Mouse (Mus musculus): ENCODE measurements around the gene Rhod.
"Not testable (repeated sequence)": the region's sequence is repeated elsewhere in the genome, so short reads cannot be mapped to it uniquely, and the experiment has no call there.

Gene Rhod

DNA sequence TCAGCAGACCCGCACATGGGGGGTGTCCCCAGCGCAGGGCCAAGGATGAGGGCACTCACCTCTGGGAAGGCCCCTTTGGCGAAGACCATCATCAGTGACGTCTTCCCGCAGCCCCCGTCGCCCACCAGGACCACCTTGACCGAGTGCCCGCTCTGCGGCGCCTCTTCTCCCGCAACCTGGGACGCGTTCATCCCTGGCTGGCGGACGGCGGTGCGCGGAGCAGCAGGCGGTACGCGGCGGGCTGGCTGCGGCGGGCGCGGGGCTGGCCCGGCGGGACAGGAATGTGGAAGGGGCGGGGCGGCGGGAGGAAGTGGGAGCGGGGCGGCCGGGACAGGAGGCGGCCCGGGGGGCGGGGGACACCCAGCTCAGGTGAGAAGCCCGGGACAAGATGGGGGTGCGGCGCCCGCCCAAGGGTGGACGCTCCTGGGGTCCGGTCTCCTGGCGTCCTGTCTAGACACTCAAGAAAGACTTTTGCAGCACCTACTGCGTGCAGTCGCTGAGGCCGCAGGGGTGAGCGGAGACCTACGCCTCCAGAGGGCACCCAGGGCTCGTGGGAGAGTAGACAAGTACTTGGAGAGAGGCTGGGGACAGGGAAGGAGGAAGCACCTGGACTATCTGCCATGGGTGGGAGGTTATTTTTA, at the start of gene Rhod:
Gene Rhod (minus strand): TSS at position 272 of the 641 bp plus-strand sequence.
- peak; percentile 85 for DNase-seq (ENCODE audit: low spot score)

- DNase-seq (ENCODE audit: low spot score): no peak
Measured at GRCm38 (mm10) chr19:4487877-4488276, 48.6 kb upstream of the Rhod start.

GRCm38 (mm10) chr19:4485006-4485405, 45.8 kb upstream of the Rhod start:
- no peak for DNase-seq (ENCODE audit: low spot score)

DNA sequence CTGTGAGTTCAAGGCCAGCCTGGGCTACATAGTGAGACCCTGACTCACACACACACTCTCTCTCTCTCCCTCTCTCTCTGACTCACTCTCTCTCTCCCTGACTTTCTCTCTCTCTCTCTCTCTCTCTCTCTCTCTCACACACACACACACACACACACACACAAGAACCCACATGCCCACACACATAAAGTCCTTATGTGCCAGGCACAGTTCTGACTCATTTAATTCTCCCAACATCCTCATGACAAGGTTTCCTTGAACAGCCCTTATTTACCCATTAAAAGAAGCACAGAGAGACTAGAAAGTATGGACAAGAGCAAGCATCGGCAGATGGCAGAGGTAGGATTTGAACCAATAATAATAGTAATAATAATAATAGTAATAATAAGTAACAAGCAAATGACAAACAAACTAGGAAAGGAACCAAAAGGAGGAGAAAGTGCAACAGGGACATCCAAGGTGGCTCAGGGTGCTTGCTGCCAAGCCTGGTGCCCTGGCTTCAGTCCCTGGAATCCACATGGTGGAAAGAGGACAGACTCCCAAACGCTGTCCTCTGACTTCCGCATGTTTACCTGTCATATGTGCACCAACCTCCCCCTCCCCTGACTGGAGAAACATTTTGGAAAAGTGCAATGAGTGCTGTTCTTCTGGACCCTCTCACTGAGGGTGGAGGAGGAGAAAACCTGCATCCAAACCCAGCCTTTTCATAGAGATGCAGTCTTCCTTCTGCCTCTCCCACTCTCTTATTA, 43.1 kb upstream of the Rhod start:
- no peak for DNase-seq (ENCODE audit: low spot score)

DNA sequence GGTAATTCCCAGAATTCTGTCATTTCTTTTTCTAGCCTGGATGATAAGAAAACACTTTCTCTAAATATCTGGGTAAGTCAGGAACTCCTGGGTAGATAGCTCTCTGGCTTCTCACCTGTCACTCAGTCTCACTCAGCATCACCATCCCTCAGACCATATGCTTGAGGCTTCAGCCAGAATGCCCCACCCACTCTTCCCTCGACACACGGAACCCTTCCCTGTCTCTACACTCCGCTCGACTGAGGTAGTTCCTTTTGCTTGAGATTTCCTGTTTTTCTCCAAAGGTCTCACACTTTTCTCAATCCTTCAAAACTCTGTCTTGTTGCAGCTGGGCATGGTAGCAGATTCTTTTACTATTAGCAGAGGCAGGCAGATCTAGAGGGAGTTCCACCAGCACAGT, 42.1 kb upstream of the Rhod start:
- DNase-seq (ENCODE audit: low spot score): no peak

DNA sequence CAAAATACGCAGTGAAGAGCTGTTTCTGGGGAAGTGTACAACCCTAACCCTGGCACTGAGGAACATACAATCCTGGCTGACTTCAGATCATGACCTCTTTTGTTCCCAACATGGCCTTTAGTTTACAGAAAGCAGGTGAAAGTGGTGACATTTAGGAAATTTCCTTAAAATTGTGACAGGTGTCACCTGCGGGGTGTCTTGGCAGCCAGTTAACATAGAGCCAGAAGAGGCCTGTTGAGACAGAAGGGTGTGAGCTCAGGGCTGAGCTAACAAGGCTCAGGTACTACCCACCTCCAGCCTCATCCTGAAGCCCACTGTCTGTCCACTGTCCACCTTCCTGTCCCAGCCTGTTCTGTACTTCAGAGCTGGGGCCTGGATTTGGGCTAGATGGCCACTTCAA, 40.8 kb upstream of the Rhod start:
- no peak for DNase-seq (ENCODE audit: low spot score)

- no peak for DNase-seq (ENCODE audit: low spot score)
Measured at GRCm38 (mm10) chr19:4478190-4478516, 38.9 kb upstream of the Rhod start.

GRCm38 (mm10) chr19:4477345-4478189, 38.3 kb upstream of the Rhod start, which contains the start of gene Syt12:
Gene Syt12, minus strand, starts transcription at chr19:4477447.
- DNase-seq (ENCODE audit: low spot score): peak; percentile 86

- peak; percentile 69 for DNase-seq (ENCODE audit: low spot score)
Measured at GRCm38 (mm10) chr19:4476601-4477257, 37.5 kb upstream of the Rhod start.

DNA sequence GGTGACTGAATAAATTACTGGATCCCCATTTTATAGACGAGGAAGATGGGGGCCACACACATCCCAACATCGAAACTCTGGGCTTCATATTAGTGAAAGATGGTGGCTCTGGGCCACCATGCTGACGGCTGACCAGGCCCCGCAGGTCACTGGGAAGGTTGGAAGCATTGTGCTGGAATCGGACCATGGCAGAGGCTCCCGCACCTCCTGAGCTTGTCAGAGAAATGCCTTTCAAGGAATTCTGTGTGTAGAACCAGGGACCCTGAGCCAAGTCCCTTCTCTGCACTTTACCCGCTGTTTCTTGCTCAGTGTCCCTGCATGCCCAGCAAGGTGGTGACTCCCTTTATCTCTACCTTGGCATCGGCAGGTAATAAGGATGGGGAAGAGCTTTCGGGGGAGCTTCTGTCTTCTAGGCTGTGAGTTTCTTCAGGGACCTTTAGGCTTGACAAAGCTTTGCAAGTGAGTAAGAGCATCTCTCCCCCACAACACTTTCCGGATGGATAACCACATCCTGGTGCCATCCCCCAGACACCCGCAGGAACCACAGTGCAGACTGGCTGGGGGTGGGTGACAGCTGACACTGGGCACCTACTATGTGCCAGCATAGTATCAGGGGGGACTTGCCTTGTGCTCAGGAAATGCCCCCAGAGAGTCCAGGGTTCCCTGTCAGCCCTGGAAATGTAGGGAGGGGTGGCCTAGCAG, 36.1 kb upstream of the Rhod start:
- no peak for DNase-seq (ENCODE audit: low spot score)

- DNase-seq (ENCODE audit: low spot score): no peak
Measured at GRCm38 (mm10) chr19:4474739-4475138, 35.5 kb upstream of the Rhod start.

DNA sequence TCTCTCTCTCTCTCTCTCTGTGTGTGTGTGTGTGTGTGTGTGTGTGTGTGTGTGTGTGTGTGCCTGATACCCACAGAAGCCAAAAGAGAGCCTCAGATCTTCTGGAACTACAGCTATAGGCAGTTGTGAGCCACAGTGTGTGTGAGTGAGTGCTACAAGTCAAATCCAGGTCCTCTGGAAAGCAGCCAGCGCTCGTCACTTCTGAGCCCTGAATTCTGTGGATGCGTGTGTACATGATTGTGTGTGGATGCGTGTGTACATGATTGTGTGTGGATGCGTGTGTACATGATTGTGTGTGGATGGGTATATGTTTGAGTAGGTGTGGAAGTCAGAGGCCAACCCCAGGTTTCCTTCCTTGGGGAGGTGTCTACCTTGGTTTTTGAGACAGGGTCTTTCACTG, 34.3 kb upstream of the Rhod start:
- DNase-seq (ENCODE audit: low spot score): no peak

DNA sequence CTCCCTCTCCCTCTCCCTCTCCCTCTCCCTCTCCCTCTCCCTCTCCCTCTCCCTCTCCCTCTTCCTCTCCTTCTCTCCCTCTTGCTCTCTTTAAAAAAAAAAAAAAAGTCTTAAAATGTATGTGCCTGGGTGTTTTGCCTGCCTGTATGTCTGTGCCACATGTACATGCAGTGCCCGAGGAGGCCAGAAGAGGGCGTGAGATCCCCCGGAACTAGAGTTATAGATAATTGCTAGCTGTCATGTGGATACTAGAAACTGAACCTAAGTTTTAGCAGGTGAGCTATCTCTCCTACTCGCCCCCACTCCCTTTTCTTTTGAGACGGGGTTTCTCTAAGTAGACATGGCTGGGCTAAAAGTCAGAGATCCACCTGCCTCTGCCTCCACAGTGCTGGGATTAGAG, 29.1 kb upstream of the Rhod start:
- DNase-seq (ENCODE audit: low spot score): peak; percentile 67

DNA sequence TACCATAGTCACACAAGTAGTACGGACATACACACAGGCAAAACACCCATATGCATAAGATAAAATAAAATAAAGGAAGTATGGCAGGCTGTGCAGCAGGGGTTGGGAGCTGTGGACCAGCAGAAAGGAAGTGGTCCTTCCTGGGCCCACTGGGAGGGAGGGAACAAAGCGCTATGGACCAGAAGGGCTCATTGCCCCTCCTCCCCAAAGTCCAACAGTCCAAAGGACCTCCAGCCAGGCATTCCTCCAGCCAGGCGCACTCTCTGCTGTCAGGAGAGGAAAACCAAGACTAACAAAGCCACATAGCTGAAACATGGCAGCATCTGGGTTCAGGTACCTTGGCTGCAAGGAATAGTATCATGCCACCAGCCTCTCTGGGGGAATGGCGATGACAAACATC, 25.4 kb upstream of the Rhod start:
- no peak for DNase-seq (ENCODE audit: low spot score)

GRCm38 (mm10) chr19:4461981-4462380, 22.7 kb upstream of the Rhod start:
- no peak for DNase-seq (ENCODE audit: low spot score)

GRCm38 (mm10) chr19:4456227-4456626, 17.0 kb upstream of the Rhod start:
- peak; percentile 85 for DNase-seq (ENCODE audit: low spot score)

DNA sequence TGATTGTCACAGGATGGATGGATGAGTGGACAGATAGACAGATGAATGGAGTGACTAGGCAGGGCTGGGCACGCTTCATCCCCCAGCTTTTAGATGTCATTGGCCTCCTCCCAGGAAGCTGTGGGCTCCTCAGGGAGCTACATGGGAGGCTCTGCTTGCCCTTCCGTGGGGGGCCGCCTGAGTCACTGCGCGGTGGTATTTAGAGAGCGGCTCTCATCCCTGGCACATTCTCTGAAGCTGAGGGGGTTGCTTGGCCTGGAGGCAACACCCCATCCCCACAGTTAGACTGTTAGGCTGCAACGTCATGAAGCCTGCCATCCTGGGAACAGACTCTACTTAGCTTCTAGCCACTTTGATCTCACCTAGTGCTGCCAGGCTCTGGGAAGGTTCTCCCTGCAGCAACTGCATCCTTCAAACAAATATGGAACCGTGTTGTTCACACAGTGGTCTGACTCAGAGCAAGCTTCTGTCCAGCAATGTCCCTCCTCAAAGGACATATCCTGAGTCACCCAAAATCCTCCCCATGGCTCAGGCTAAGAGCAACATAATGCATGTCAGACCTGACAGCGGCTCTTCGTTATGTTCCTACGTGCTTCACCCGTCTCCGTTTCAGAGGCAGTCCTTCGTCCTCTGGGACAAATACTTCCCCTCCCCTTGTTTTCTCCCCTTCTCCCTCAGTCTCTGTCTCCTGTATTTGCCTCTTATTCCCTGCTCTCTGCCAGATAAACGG, 16.0 kb upstream of the Rhod start:
- DNase-seq (ENCODE audit: low spot score): no peak

DNA sequence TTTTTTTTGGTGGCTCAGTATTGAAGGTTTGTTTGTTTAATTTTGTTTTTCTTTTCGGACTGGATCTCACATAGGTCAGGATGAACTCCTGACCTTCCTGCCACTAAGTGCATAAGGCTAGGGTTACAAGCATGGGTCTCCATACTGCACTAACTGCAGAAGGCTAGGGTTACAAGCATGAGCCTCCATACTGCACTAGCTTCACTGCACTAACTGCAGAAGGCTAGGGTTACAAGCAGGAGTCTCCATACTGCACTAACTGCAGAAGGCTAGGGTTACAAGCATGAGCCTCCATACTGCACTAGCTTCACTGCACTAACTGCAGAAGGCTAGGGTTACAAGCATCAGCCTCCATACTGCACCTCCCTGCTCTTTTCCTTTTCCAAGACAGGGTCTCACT, 14.8 kb upstream of the Rhod start:
- DNase-seq (ENCODE audit: low spot score): not testable (repeated sequence)

DNA sequence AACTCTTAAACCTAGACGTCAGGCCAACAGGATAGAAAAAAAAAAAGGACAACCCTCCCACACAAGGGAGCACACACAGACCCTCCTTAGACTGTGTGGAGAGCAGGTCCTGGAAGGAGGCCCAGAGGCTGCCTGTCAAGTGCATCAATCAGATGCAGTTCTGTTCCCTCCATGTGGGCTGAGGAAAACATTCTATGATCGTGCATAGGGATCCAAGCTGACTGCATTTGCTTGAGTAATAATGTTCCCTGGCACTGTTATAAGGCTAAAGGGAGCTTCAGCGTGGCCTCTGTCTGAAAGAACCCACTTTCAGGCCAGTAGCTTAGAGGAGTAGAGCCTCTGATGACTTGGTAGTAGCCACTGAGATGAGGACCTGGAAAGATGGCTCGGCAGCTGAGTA, 13.3 kb upstream of the Rhod start:
- no peak for DNase-seq (ENCODE audit: low spot score)

GRCm38 (mm10) chr19:4451965-4452364, 12.7 kb upstream of the Rhod start:
- DNase-seq (ENCODE audit: low spot score): no peak

- DNase-seq (ENCODE audit: low spot score): no peak
Measured at GRCm38 (mm10) chr19:4451098-4451497, 11.9 kb upstream of the Rhod start.

Data from testis, postnatal 10 days (tissue).